Mouse (Mus musculus): ENCODE measurements around the gene Rad9a. TPM values are rescaled to one million over a fixed set of nuclear protein-coding genes. Genes with fewer than 3 reads are reported as not detected.
A peak's percentile ranks its signal among the peaks of the same experiment; 100 is the strongest.

Gene Rad9a
- polyA plus RNA-seq, 1 experiment from 2014 or later: 60.3 TPM

DNA sequence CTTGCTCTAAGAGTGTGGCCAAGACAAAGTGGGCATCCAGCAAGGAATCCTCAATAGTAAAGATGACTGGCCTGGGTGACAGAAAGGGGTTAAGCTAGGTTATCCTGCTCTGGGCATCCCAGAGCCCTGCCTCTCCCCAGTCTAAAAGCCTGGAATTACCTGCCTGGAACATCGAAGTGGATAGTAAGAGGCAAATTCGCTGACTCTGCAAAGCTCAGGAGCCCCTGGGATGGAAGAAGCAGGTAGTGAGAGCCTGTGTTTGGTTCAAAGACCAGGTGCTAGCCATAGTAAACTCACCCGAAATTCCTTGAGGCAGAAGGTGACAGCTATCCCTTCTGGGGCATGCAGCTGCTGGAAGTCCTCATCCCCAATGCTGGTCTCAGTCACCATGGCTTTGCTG is 4.3 kb downstream of the Rad9a start:
- 81% methylated on average over 3 of the region's 3 CpGs for WGBS

GRCm38 (mm10) chr19:4196548-4196947 is 4.9 kb downstream of the Rad9a start:
- peaks cover 76% of the 10 kb centered on the region for H3K36me3 ChIP-seq
- no peak overlapping the region for H3K4me3 ChIP-seq
- DNase-seq (ENCODE audit: low spot score): no peak
- no peaks in the 10 kb centered on the region for H3K27me3 ChIP-seq (ENCODE audit: low read depth, poor library complexity, severe bottlenecking)
- H3K4me1 ChIP-seq: peaks cover 49% of the 10 kb centered on the region
- no peaks in the 10 kb centered on the region for H3K9me3 ChIP-seq (replicated peaks)
- WGBS: 77% methylated on average over 5 of the region's 5 CpGs
- H3K27ac ChIP-seq (replicated peaks): no peak overlapping the region

More for the DNA sequence above, 4.3 kb downstream of the Rad9a start:
- H3K9me3 ChIP-seq (replicated peaks): no peaks in the 10 kb centered on the region
- no peak for DNase-seq (ENCODE audit: low spot score)
- peaks cover 50% of the 10 kb centered on the region for H3K4me1 ChIP-seq
- peaks cover 76% of the 10 kb centered on the region for H3K36me3 ChIP-seq
- H3K27ac ChIP-seq (replicated peaks): no peak overlapping the region
- no peak overlapping the region; the same call in 1 of the 2 replicates for H3K4me3 ChIP-seq
- peaks cover under 1% of the 10 kb centered on the region; the same call in 1 of the 2 replicates for H3K27me3 ChIP-seq (ENCODE audit: low read depth, poor library complexity, severe bottlenecking)

DNA sequence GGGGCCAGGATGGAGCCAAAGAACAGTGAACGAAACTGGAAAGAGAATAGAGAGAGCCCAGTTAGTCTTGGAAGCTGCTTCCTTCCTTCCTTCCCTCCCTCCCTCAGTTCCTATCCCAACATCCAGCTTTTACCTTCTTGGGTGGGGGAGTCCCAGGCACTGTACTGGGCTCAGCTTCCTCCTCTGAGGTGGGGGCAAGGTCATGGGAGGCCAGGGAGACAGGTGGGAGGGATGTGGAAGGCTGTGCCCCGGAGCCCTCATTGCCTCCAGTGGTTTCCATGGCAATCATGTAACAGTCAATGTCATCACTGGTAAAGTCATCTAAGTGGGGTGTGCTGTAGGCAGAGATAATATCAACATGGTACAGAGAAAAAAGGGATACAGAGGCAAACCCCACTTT is 5.4 kb downstream of the Rad9a start:
- Histone ChIP-seq H3K36me3 (peaks cover 76% of the 10 kb centered on the region), H3K4me1 (peaks cover 52% of the 10 kb centered on the region), H3K4me3 (no peak overlapping the region), H3K27me3 (ENCODE audit: low read depth, poor library complexity, severe bottlenecking) (no peaks in the 10 kb centered on the region), H3K27ac (replicated peaks) (no peak overlapping the region), H3K9me3 (replicated peaks) (no peaks in the 10 kb centered on the region)
- DNase-seq (ENCODE audit: low spot score): no peak
- WGBS: 82% methylated on average over 2 of the region's 2 CpGs

GRCm38 (mm10) chr19:4194776-4195650 is 6.4 kb downstream of the Rad9a start:
- H3K4me3 ChIP-seq: 0 out of 2 replicates have a peak overlapping the region, but pooled peaks have one; percentile 14
- H3K4me1 ChIP-seq: peaks cover 48% of the 10 kb centered on the region
- 84% methylated on average over 12 of the region's 12 CpGs for WGBS
- no peaks in the 10 kb centered on the region for H3K27me3 ChIP-seq (ENCODE audit: low read depth, poor library complexity, severe bottlenecking)
- H3K36me3 ChIP-seq: peaks cover 70% of the 10 kb centered on the region
- no peak for DNase-seq (ENCODE audit: low spot score)
- H3K27ac ChIP-seq (replicated peaks): no peak overlapping the region
- H3K9me3 ChIP-seq (replicated peaks): no peaks in the 10 kb centered on the region

GRCm38 (mm10) chr19:4194021-4194724 is 7.3 kb downstream of the Rad9a start:
- Histone ChIP-seq H3K9me3 (replicated peaks) (no peaks in the 10 kb centered on the region), H3K36me3 (peaks cover 62% of the 10 kb centered on the region), H3K27me3 (ENCODE audit: low read depth, poor library complexity, severe bottlenecking) (no peaks in the 10 kb centered on the region), H3K27ac (replicated peaks) (no peak overlapping the region), H3K4me1 (peaks cover 44% of the 10 kb centered on the region), H3K4me3 (0 out of 2 replicates have a peak overlapping the region, but pooled peaks have one; percentile 14)
- WGBS: 90% methylated on average over 8 of the region's 8 CpGs
- no peak for DNase-seq (ENCODE audit: low spot score)

DNA sequence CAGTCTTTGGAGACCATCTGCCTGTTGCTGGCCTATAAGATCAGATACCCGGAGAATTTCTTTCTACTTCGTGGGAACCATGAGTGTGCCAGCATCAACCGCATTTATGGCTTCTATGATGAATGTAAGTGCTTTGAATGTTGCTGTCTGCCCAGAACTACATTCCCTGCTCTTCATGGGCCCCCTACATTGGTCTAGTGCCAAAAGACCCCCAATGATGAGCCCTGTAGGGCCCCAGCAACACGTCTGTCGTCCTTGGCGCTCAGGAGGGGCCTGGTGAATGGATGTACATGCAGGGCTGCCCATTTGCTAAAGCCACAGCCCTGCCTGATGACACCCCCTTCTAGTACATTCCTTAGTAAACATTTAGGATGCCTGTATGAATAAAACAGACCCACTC is 8.3 kb downstream of the Rad9a start:
- H3K36me3 ChIP-seq: peaks cover 52% of the 10 kb centered on the region
- peak overlapping the region; percentile 96 for H3K4me3 ChIP-seq
- no peak for DNase-seq (ENCODE audit: low spot score)
- no peaks in the 10 kb centered on the region for H3K27me3 ChIP-seq (ENCODE audit: low read depth, poor library complexity, severe bottlenecking)
- WGBS: 72% methylated on average over 6 of the region's 6 CpGs
- H3K4me1 ChIP-seq: peaks cover 44% of the 10 kb centered on the region
- H3K9me3 ChIP-seq (replicated peaks): no peaks in the 10 kb centered on the region
- peak overlapping the region; percentile 97 for H3K27ac ChIP-seq (replicated peaks)

DNA sequence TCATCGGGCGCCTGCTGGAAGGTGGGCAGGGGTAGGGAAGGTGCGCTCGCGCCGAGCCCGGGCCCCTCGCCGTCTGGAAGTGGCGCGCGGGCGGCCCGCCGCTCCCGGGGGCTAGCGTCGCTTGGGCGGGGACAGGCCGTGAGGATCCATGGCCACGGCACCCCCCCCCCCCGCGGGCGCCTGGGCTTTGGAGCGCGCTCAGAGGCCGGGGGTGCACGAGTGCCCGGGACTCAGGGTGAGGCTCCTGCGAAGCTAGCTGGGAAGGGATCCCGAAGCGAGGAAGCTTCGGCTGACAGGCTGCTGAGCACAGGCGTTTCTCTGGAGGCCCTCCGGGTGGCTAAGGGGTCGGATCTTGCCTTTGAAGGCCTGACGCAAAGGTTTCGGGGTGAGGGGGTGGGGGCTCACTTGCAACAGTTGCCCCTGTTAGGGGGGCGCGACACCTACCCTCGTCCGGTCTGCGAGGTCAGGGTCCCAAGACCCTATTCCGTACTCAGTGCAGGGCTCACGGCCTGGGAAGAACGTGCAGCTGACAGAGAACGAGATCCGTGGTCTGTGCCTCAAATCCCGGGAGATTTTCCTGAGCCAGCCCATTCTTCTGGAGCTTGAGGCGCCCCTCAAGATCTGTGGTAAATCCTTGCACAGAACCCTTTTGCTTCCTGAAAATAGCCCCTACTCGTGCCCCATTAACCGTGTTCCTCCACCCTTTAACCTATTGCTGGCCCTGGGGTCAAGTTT is 9.0 kb downstream of the Rad9a start:
- no peaks in the 10 kb centered on the region for H3K27me3 ChIP-seq (ENCODE audit: low read depth, poor library complexity, severe bottlenecking)
- peaks cover 44% of the 10 kb centered on the region for H3K4me1 ChIP-seq
- peaks cover 44% of the 10 kb centered on the region for H3K36me3 ChIP-seq
- no peak for DNase-seq (ENCODE audit: low spot score)
- H3K27ac ChIP-seq (replicated peaks): peak overlapping the region; percentile 97
- WGBS: under 1% methylated on average over 52 of the region's 52 CpGs
- peak overlapping the region; percentile 96 for H3K4me3 ChIP-seq
- no peaks in the 10 kb centered on the region for H3K9me3 ChIP-seq (replicated peaks)

DNA sequence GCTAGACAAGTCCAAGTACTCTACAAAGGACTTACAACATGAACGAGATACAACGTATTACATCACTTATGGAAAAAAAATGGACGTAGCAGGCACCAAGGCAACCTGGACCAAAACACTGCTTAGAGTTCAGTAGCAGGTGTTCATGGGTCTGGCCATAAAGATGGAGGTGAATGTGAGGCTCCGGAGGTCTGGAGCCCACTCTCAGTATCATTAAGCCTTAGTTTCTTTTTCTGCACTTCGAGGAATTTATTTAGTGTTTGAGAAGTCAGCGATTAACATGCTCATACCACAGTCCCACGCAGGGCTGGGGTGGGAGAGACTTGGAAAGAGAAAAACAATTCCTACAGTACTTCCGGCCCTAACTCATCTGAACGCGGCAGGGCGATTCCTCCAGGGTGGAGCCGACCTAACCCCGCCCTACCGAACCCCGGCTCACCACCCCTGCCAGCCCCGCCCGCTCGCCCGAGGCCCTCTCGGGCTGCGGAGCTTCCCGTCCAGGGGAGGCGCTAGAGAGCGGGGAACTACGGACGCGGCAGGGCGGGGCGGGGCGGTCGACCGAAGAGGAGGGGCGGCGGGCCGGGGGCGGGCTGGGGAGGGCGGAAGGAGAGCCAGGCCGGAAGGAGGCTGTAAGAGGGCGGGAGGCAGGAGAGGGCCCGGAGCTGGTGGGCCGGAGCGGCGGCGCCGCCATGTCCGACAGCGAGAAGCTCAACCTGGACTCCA is 9.8 kb downstream of the Rad9a start, which contains the start of gene Ppp1ca:
TSS of gene Ppp1ca (plus strand) at position 538 of the 723 bp plus-strand sequence.
- Histone ChIP-seq H3K9me3 (replicated peaks) (no peaks in the 10 kb centered on the region), H3K4me3 (peak within 1 kb of the TSS; percentile 96), H3K27ac (replicated peaks) (peak within 1 kb of the TSS; percentile 97), H3K4me1 (peaks cover 41% of the 10 kb centered on the region), H3K27me3 (ENCODE audit: low read depth, poor library complexity, severe bottlenecking) (no peaks in the 10 kb centered on the region), H3K36me3 (peaks cover 37% of the 10 kb centered on the region)
- peak; percentile 97 for DNase-seq (ENCODE audit: low spot score)
- 8% methylated on average over 37 of the region's 47 CpGs for WGBS

GRCm38 (mm10) chr19:4190831-4191334 is 10.6 kb downstream of the Rad9a start, which contains the start of gene Tbc1d10c:
Gene Tbc1d10c, minus strand, starts transcription at chr19:4191284.
- Histone ChIP-seq H3K4me3 (peak within 1 kb of the TSS; percentile 96), H3K36me3 (peaks cover 29% of the 10 kb centered on the region), H3K9me3 (replicated peaks) (no peaks in the 10 kb centered on the region), H3K4me1 (peaks cover 34% of the 10 kb centered on the region), H3K27ac (replicated peaks) (peak within 1 kb of the TSS; percentile 97), H3K27me3 (ENCODE audit: low read depth, poor library complexity, severe bottlenecking) (no peaks in the 10 kb centered on the region)
- no peak for DNase-seq (ENCODE audit: low spot score)
- WGBS: 76% methylated on average over 4 of the region's 4 CpGs

DNA sequence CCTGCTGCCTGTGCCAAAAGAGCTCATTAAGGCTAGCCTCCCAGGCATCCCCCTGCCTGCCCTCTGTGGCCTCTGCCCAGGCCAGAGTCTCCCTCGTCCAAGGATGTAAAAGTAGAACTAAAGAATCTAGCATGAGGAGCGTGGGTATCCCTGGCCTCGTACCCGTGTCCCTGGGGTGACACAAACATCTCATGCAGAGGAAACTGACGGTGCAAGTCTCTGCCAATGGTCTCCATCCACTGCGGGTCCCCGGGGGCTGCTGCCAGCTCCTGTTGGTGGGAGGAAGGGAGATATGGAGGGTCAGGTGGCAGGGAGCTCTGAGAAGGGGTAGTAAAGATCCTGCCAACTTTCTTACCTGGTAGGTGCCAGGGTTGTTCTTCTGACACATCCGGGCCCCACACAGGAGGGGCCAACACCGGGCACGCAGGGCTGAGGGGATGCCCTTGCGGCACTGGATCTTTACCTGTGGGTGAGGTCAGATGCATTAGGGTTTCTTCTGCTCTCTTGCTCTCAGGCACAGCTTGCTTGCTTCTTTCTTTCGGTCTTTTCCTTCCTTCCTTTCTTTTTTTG is 12.3 kb downstream of the Rad9a start:
- WGBS: 87% methylated on average over 12 of the region's 12 CpGs
- DNase-seq (ENCODE audit: low spot score): no peak
- no peak overlapping the region for H3K4me3 ChIP-seq
- peaks cover 38% of the 10 kb centered on the region for H3K4me1 ChIP-seq
- H3K27ac ChIP-seq (replicated peaks): no peak overlapping the region
- no peaks in the 10 kb centered on the region for H3K9me3 ChIP-seq (replicated peaks)
- H3K36me3 ChIP-seq: peaks cover 12% of the 10 kb centered on the region
- H3K27me3 ChIP-seq (ENCODE audit: low read depth, poor library complexity, severe bottlenecking): no peaks in the 10 kb centered on the region

DNA sequence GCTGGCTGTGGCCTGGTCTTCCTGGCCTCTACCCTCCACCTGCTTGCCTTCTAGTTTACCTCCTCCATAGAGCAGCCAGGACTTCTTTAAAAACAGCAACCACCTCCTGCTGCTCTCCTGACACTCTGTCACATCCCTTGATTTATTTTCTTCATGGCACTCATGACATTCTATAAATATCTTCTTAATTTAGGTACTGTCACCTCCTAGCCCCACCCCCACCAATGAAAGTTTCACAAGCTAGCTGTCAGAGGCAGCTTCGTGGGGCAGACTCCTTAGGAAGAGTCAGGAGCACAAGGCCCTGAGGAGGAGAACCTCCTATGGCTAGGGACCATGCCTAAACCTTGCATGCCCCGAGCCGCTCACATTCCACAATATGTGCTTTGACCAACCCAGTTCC is 14.2 kb downstream of the Rad9a start:
- 78% methylated on average over 3 of the region's 3 CpGs for WGBS
- no peak for DNase-seq (ENCODE audit: low spot score)
- no peak overlapping the region for H3K27ac ChIP-seq (replicated peaks)
- no peaks in the 10 kb centered on the region for H3K27me3 ChIP-seq (ENCODE audit: low read depth, poor library complexity, severe bottlenecking)
- H3K4me3 ChIP-seq: no peak overlapping the region
- peaks cover 26% of the 10 kb centered on the region for H3K4me1 ChIP-seq
- no peaks in the 10 kb centered on the region for H3K36me3 ChIP-seq
- no peaks in the 10 kb centered on the region for H3K9me3 ChIP-seq (replicated peaks)
